Mouse (Mus musculus) limb, embryonic 14.5 days (tissue): ENCODE data around the gene Tyms. TPM values are rescaled to one million over a fixed set of nuclear protein-coding genes. Genes with fewer than 3 reads are reported as not detected.

Experiments
- ATAC-seq: fragments of 200-750 bp; cut with Nextera tagmentation; 2 replicates; pipeline ENCODE4 v1.8.0; 2017; ENCODE audit warnings: low read depth, moderate number of reproducible peaks, moderate TSS enrichment; ENCODE audit not compliant: low FRiP score
- DNase-seq: peaks from one replicate; pipeline ENCODE4 v3.0.0-alpha.2; 2015; ENCODE audit warnings: low spot score
- H3K27ac ChIP-seq: fragments of 300-500 bp; sonication (generic); replicated peaks from 2 replicates; pipeline ENCODE4 v1.5.1; 2014; ENCODE audit warnings: low read depth, mild to moderate bottlenecking, low read length, moderate library complexity, mixed read lengths
- H3K27me3 ChIP-seq: fragments of 300-500 bp; sonication (generic); 2 replicates; pipeline ENCODE4 v1.6.1; 2014; ENCODE audit warnings: low read length, mixed read lengths; ENCODE audit not compliant: control insufficient read depth, insufficient read depth
- H3K36me3 ChIP-seq: fragments of 300-500 bp; sonication (generic); 2 replicates; pipeline ENCODE4 v1.6.1; 2014; ENCODE audit warnings: mild to moderate bottlenecking, low read length, moderate library complexity, mixed read lengths; ENCODE audit not compliant: control insufficient read depth, insufficient read depth
- H3K4me1 ChIP-seq: fragments of 300-500 bp; sonication (generic); 2 replicates; pipeline ENCODE4 v1.6.1; 2014; ENCODE audit warnings: antibody characterized with exemption, low read length, mixed read lengths; ENCODE audit not compliant: control insufficient read depth, insufficient read depth
- H3K4me2 ChIP-seq: fragments of 300-500 bp; sonication (generic); replicated peaks from 2 replicates; pipeline ENCODE4 v1.6.1; 2014; ENCODE audit warnings: low read depth, mild to moderate bottlenecking, low read length, moderate library complexity; ENCODE audit not compliant: severe bottlenecking
- H3K4me3 ChIP-seq: fragments of 300-500 bp; sonication (generic); replicated peaks from 2 replicates; pipeline ENCODE4 v1.5.1; 2014; ENCODE audit warnings: low read length
- H3K9ac ChIP-seq: fragments of 300-500 bp; sonication (generic); 2 replicates; pipeline ENCODE4 v1.6.1; 2014; ENCODE audit warnings: mild to moderate bottlenecking, low read depth, low read length, moderate library complexity; ENCODE audit not compliant: severe bottlenecking
- H3K9me3 ChIP-seq: fragments of 300-500 bp; sonication (generic); 2 replicates; pipeline ENCODE4 v1.6.1; 2016; ENCODE audit warnings: low read length; ENCODE audit not compliant: control insufficient read depth
- POLR2A ChIP-seq: fragments of 200-500 bp; IDR thresholded peaks from 2 replicates; pipeline ENCODE4 v1.8.0; 2012; ENCODE audit warnings: inconsistent platforms, mild to moderate bottlenecking, moderate library complexity, borderline replicate concordance; ENCODE audit not compliant: insufficient read depth, insufficient read length; ENCODE audit errors: extremely low read depth
- WGBS: fragments of 180-500 bp; shearing (Covaris S2); extraction: QIAGEN DNeasy Blood & Tissue Kit; methylation state at CpG from one replicate; pipeline ENCODE4 v1.1.7; 2014; 5-methylcytosine and 5-hydroxymethylcytosine counted together
- polyA plus RNA-seq, 2 experiments: library from polyadenylated mRNA; depleted of rRNA in 1 of 2; stranded (reverse) in 1 of 2; unstranded in 1 of 2; fragments of >200 nt; fragmentation: Nextera tagmentation in 1 of 2; extraction: Ambion mirVana in 1 of 2; gene quantifications; 2 replicates each; pipeline versions ENCODE4 v1.2.1 to v1.2.3; 2012 to 2014

Tyms gene
- polyA plus RNA-seq, 2 experiments: 166 to 250 TPM

GRCm38 (mm10) chr5:30098260-30098659, 24.8 kb upstream of the Tyms start:
- H3K36me3 ChIP-seq: no peaks in the 10 kb centered on the region
- no peak overlapping the region for H3K4me3 ChIP-seq
- no peak overlapping the region for H3K9ac ChIP-seq
- no peak for DNase-seq
- no peak overlapping the region for H3K4me2 ChIP-seq
- H3K27me3 ChIP-seq: peaks cover 3% of the 10 kb centered on the region
- no peaks in the 10 kb centered on the region; the same call in 1 of the 2 replicates for H3K9me3 ChIP-seq
- TF ChIP-seq POLR2A: no peak
- ATAC-seq: no peak
- H3K4me1 ChIP-seq: no peaks in the 10 kb centered on the region
- 100% methylated on average over 1 of the region's 1 CpGs for WGBS
- no peak overlapping the region for H3K27ac ChIP-seq

DNA sequence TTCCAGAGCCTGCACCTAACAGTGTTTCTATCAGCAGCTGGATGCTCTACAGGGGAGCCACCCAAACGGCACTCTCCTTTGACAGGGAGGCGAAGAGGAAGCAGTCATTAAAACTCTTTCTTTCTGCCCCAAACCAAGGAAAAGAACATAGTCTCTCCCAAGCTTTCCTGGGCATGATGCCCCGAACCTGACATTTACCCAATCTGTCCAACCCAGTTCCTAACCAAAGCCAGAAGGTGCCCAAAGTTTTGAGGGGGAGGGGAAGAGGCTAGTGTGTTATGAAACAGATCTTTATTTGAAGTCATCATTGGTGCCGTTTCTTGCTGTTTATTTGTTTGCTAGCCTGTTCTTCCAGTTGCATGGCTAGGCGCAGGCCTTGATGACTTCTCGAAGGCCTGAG, 22.3 kb upstream of the Tyms start:
- Histone ChIP-seq H3K9me3 (no peaks in the 10 kb centered on the region; the same call in 1 of the 2 replicates), H3K4me2 (no peak overlapping the region), H3K9ac (no peak overlapping the region), H3K27ac (no peak overlapping the region), H3K36me3 (no peaks in the 10 kb centered on the region), H3K4me3 (no peak overlapping the region), H3K27me3 (no peaks in the 10 kb centered on the region), H3K4me1 (no peaks in the 10 kb centered on the region)
- no peak for TF ChIP-seq POLR2A
- DNase-seq (no peak), ATAC-seq (no peak)
- 56% methylated on average over 6 of the region's 6 CpGs for WGBS

DNA sequence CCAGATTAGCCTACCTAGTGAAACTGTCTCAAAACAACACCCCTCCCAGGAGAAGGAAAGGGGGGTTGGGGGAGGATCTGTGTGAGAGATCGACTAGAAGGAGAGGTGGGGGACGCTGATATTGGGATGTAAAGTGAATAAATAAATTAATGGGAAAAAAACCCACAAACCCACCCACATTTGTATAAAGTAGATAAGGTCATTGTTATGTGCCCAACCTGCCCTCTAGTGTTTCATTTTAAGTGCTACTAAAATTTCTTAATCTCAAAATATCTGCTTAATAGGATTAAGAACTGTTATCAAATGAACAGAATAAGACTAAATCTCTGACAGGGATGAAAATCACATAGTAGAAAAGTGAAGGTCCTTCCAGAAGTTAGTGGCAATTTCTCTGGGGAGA, 21.0 kb upstream of the Tyms start:
- no peaks in the 10 kb centered on the region for H3K4me1 ChIP-seq
- no peak overlapping the region for H3K9ac ChIP-seq
- DNase-seq (no peak), ATAC-seq (no peak)
- no peaks in the 10 kb centered on the region for H3K36me3 ChIP-seq
- no peak overlapping the region for H3K27ac ChIP-seq
- 45% methylated on average over 2 of the region's 2 CpGs for WGBS
- H3K4me2 ChIP-seq: no peak overlapping the region
- H3K9me3 ChIP-seq: no peaks in the 10 kb centered on the region
- H3K4me3 ChIP-seq: no peak overlapping the region
- H3K27me3 ChIP-seq: no peaks in the 10 kb centered on the region
- TF ChIP-seq POLR2A: no peak

DNA sequence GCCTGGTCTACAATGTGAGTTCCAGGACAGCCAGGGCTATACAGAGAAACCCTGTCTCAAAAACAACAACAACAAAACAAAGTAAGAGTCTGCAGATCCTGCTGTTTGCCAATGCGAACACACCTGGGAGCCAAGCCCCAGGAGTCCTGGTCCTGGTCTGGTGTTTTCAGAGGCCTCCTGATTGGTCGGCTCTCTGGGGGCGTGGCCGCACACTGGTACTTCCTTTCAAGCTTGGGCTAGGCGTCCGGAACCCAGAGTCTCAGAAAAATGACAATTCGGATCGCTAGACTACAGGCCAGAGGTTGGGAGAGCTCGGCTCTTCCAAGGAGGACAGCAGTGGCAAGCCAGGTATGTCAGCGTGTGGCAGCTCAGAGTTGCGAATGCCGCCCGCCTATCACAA, 19.3 kb upstream of the Tyms start:
- Histone ChIP-seq H3K4me3 (no peak overlapping the region), H3K9ac (no peak overlapping the region), H3K4me1 (no peaks in the 10 kb centered on the region), H3K27me3 (no peaks in the 10 kb centered on the region), H3K27ac (no peak overlapping the region), H3K36me3 (no peaks in the 10 kb centered on the region), H3K9me3 (no peaks in the 10 kb centered on the region), H3K4me2 (no peak overlapping the region)
- DNase-seq: no peak
- TF ChIP-seq POLR2A: no peak
- 54% methylated on average over 13 of the region's 13 CpGs for WGBS
- ATAC-seq: no peak

- Histone ChIP-seq H3K4me3 (peak overlapping the region; percentile 61), H3K9ac (peak overlapping the region; percentile 70), H3K27me3 (no peaks in the 10 kb centered on the region), H3K9me3 (no peaks in the 10 kb centered on the region), H3K4me1 (0 out of 2 replicates have a peak, but pooled peaks cover 3% of the 10 kb centered on the region), H3K27ac (no peak overlapping the region), H3K36me3 (peaks cover 36% of the 10 kb centered on the region), H3K4me2 (peak overlapping the region; percentile 50)
- ATAC-seq: 0 out of 2 replicates have a peak, but pooled peaks have one; percentile 10
- no peak for TF ChIP-seq POLR2A
- WGBS: 54% methylated on average over 3 of the region's 3 CpGs
- DNase-seq: no peak
Observed at GRCm38 (mm10) chr5:30072377-30072776, 1.0 kb downstream of the Tyms start.

DNA sequence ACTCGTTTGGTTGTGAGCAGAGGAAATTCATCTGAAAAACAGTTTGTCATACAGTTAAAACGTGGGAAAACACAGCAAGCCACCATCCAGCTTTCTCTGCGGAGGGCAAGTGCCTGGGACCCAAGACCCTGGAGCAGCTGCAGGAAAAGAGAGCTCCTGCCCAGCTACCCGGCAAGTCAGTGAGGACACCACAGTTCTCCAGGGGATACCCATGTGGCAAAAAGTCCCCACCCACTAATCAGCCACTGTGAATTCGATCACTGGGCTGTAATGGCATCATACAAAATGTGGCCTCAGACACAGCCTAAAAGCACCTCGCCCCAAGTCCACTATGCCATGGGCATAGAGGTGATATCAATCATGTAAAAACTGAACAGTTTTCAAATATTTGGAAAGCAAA, 1.7 kb downstream of the Tyms start:
- no peak for DNase-seq
- WGBS: 75% methylated on average over 6 of the region's 6 CpGs
- peak overlapping the region; percentile 50; the same call in 1 of the 2 replicates for H3K4me2 ChIP-seq
- peak overlapping the region; percentile 70; the same call in 1 of the 2 replicates for H3K9ac ChIP-seq
- H3K27ac ChIP-seq: no peak overlapping the region
- 0 out of 2 replicates have a peak, but pooled peaks cover 3% of the 10 kb centered on the region for H3K4me1 ChIP-seq
- TF ChIP-seq POLR2A: no peak
- no peak for ATAC-seq
- no peaks in the 10 kb centered on the region for H3K27me3 ChIP-seq
- no peaks in the 10 kb centered on the region for H3K9me3 ChIP-seq
- H3K36me3 ChIP-seq: peaks cover 41% of the 10 kb centered on the region
- H3K4me3 ChIP-seq: peak overlapping the region; percentile 61
